28 mouse cellular contexts compared by ENCODE assay signal in the genomic region with DNA sequence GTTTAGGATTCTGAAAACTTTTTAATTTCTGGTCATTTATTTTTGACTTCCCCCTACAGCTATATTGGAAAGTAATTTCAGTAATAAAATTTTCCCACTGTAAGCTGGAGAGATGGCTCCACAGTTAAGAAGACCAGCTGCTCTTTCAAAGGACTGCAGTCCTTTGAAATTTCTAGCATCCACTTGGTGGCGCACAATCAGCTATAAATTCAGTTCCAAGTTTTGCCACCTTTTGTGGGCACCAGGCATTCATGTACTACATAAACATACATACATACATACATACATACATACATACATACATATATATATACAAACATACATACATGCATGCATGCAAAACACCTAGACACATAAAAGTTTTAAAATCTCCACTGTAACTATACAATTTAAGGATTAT.
DNase-seq lines count a peak whose midpoint lies in the region; ATAC-seq and TF ChIP-seq lines count a peak whose summit lies in the region.
"Had no signal": no experiment of that assay in that cellular context is flagged by ENCODE, and none has a peak within 500 bp of the region (broad histone marks: within the 10 kb centered on the region; RNA-seq: fewer than 3 reads in every experiment).

No protein-coding gene starts in this region.

- H3K27me3 ChIP-seq in forebrain, embryonic 14.5 days (replicated peaks; ENCODE audit: control insufficient read depth, insufficient read depth, low read length): no peaks in the 10 kb centered on the region
- no peaks in the 10 kb centered on the region for H3K27me3 ChIP-seq in forebrain, embryonic 12.5 days
- H3K27me3 ChIP-seq in midbrain, embryonic 14.5 days (ENCODE audit: control insufficient read depth, insufficient read depth, low read length): peaks cover 3% of the 10 kb centered on the region; the same call in 1 of the 2 replicates
- H3K27me3 ChIP-seq in midbrain, embryonic 10.5 days (ENCODE audit: low read depth, poor library complexity, severe bottlenecking): peaks cover 7% of the 10 kb centered on the region; the same call in 1 of the 2 replicates
- H3K27me3 ChIP-seq: embryonic facial prominence, embryonic 15.5 days; forebrain, embryonic 13.5 days; hindbrain, embryonic 12.5 days; liver, embryonic 13.5 days had no signal

- peak; percentile 10 for DNase-seq in forebrain, embryonic 14.5 days (ENCODE audit: low spot score)
- no peak for DNase-seq in layer of hippocampus, adult 2 months (ENCODE audit: low spot score in 2 of 2)
- DNase-seq in layer of hippocampus, postnatal 10 days (ENCODE audit: low spot score in 2 of 2): no peak
- peak; percentile 40 for DNase-seq in midbrain, embryonic 14.5 days
- no peak for DNase-seq in midbrain, embryonic 10.5 days (ENCODE audit: low spot score)
- DNase-seq: adrenal gland, adult 8-10 months; cerebellum, adult 8-10 months; gastrocnemius, adult 2 months; gastrocnemius, postnatal 36 days; heart, adult 18-20 months; heart, postnatal 36 days; kidney, adult 18-20 months; kidney, postnatal 14 days; left cerebral cortex, postnatal 4 days; liver, embryonic 13.5 days; lung, adult 2 months; right cerebral cortex, postnatal 25 days; thymus, adult 18-20 months; thymus, postnatal 36 days had no signal

- no peak overlapping the region for H3K27ac ChIP-seq in forebrain, embryonic 14.5 days (ENCODE audit: low read depth, low read length)
- no peak overlapping the region for H3K27ac ChIP-seq in forebrain, embryonic 12.5 days
- no peak overlapping the region for H3K27ac ChIP-seq in layer of hippocampus, adult 2 months
- H3K27ac ChIP-seq in midbrain, embryonic 14.5 days (replicated peaks; ENCODE audit: low read depth, low read length): no peak overlapping the region
- H3K27ac ChIP-seq in midbrain, embryonic 10.5 days (replicated peaks): no peak overlapping the region
- H3K27ac ChIP-seq in cortical plate, adult 2 months (ENCODE audit: insufficient read depth, low read length): no peak overlapping the region
- H3K27ac ChIP-seq: embryonic facial prominence, embryonic 10.5 days; embryonic facial prominence, embryonic 15.5 days; forebrain, embryonic 13.5 days; gastrocnemius, adult 2 months; hindbrain, embryonic 12.5 days; liver, embryonic 13.5 days; midbrain, embryonic 12.5 days had no signal

- WGBS in forebrain, embryonic 14.5 days: 72% methylated on average over 1 of the region's 1 CpGs
- 81% methylated on average over 1 of the region's 1 CpGs for WGBS in forebrain, embryonic 12.5 days
- WGBS in midbrain, embryonic 14.5 days: 82% methylated on average over 1 of the region's 1 CpGs
- 94% methylated on average over 1 of the region's 1 CpGs for WGBS in midbrain, embryonic 10.5 days

- no peak overlapping the region for H3K4me2 ChIP-seq in forebrain, embryonic 14.5 days (ENCODE audit: low read length)
- H3K4me2 ChIP-seq in forebrain, embryonic 12.5 days: no peak overlapping the region
- no peak overlapping the region for H3K4me2 ChIP-seq in midbrain, embryonic 14.5 days (ENCODE audit: low read length)
- H3K4me2 ChIP-seq: embryonic facial prominence, embryonic 15.5 days; forebrain, embryonic 13.5 days; heart, embryonic 11.5 days; hindbrain, embryonic 12.5 days; liver, embryonic 13.5 days; midbrain, embryonic 12.5 days had no signal

- ATAC-seq in forebrain, embryonic 14.5 days: no peak
- ATAC-seq in forebrain, embryonic 12.5 days (ENCODE audit: low FRiP score): no peak
- ATAC-seq in midbrain, embryonic 14.5 days (ENCODE audit: low FRiP score, low TSS enrichment): no peak
- ATAC-seq in CD4-positive, CD25-positive, alpha-beta regulatory T cell, adult 4 months: no peak
- ATAC-seq: forebrain, embryonic 13.5 days had no signal

- peak; percentile 73 for TF ChIP-seq CTCF in layer of hippocampus, adult 2 months (conservative IDR thresholded peaks at IDR 0.05)
- TF ChIP-seq CTCF in cortical plate, adult 2 months (IDR thresholded peaks at IDR 0.05; ENCODE audit: extremely low read depth, insufficient read depth, low read length): 0 out of 2 replicates have a peak, but pooled peaks have one; percentile 13

- H3K9me3 ChIP-seq in forebrain, embryonic 14.5 days (replicated peaks; ENCODE audit: control insufficient read depth, low read length): no peaks in the 10 kb centered on the region
- no peaks in the 10 kb centered on the region for H3K9me3 ChIP-seq in forebrain, embryonic 12.5 days
- H3K9me3 ChIP-seq in midbrain, embryonic 14.5 days (ENCODE audit: control insufficient read depth, low read length): no peaks in the 10 kb centered on the region
- H3K9me3 ChIP-seq in midbrain, embryonic 10.5 days (replicated peaks): no peaks in the 10 kb centered on the region
- H3K9me3 ChIP-seq: embryonic facial prominence, embryonic 10.5 days; embryonic facial prominence, embryonic 15.5 days; forebrain, embryonic 13.5 days; hindbrain, embryonic 12.5 days; liver, embryonic 13.5 days; midbrain, embryonic 12.5 days had no signal

- no peak overlapping the region for H3K9ac ChIP-seq in forebrain, embryonic 14.5 days (ENCODE audit: low read length)
- no peak overlapping the region for H3K9ac ChIP-seq in forebrain, embryonic 12.5 days
- no peak overlapping the region for H3K9ac ChIP-seq in midbrain, embryonic 14.5 days (replicated peaks; ENCODE audit: low read length)
- H3K9ac ChIP-seq: embryonic facial prominence, embryonic 15.5 days; forebrain, embryonic 13.5 days; hindbrain, embryonic 12.5 days; liver, embryonic 13.5 days; midbrain, embryonic 12.5 days had no signal

- H3K36me3 ChIP-seq in forebrain, embryonic 14.5 days (ENCODE audit: control insufficient read depth, insufficient read depth, low read length): no peaks in the 10 kb centered on the region
- no peaks in the 10 kb centered on the region for H3K36me3 ChIP-seq in forebrain, embryonic 12.5 days (replicated peaks)
- no peaks in the 10 kb centered on the region for H3K36me3 ChIP-seq in midbrain, embryonic 14.5 days (ENCODE audit: control insufficient read depth, insufficient read depth, low read length)
- no peaks in the 10 kb centered on the region for H3K36me3 ChIP-seq in midbrain, embryonic 10.5 days
- H3K36me3 ChIP-seq: embryonic facial prominence, embryonic 10.5 days; embryonic facial prominence, embryonic 15.5 days; hindbrain, embryonic 12.5 days; liver, embryonic 13.5 days; midbrain, embryonic 12.5 days had no signal

- no peaks in the 10 kb centered on the region for H3K4me1 ChIP-seq in forebrain, embryonic 14.5 days (ENCODE audit: control insufficient read depth, insufficient read depth, low read length)
- H3K4me1 ChIP-seq in forebrain, embryonic 12.5 days: peaks cover 5% of the 10 kb centered on the region
- no peaks in the 10 kb centered on the region for H3K4me1 ChIP-seq in midbrain, embryonic 14.5 days (ENCODE audit: control insufficient read depth, insufficient read depth, low read length)
- H3K4me1 ChIP-seq in midbrain, embryonic 10.5 days: peaks cover 7% of the 10 kb centered on the region
- H3K4me1 ChIP-seq in cortical plate, adult 2 months (ENCODE audit: control insufficient read depth, insufficient read depth, low read length): no peaks in the 10 kb centered on the region
- H3K4me1 ChIP-seq: embryonic facial prominence, embryonic 10.5 days; embryonic facial prominence, embryonic 15.5 days; hindbrain, embryonic 12.5 days; liver, embryonic 13.5 days had no signal

- no peak for TF ChIP-seq POLR2A in cortical plate, adult 2 months (IDR thresholded peaks at IDR 0.05; ENCODE audit: extremely low read depth, insufficient read depth, low read length)

- no peak overlapping the region for H3K4me3 ChIP-seq in forebrain, embryonic 14.5 days (ENCODE audit: low read depth, low read length)
- H3K4me3 ChIP-seq in forebrain, embryonic 12.5 days (replicated peaks): no peak overlapping the region
- H3K4me3 ChIP-seq in layer of hippocampus, adult 2 months: no peak overlapping the region
- no peak overlapping the region for H3K4me3 ChIP-seq in midbrain, embryonic 14.5 days (replicated peaks; ENCODE audit: low read depth, low read length)
- H3K4me3 ChIP-seq in midbrain, embryonic 10.5 days: no peak overlapping the region
- H3K4me3 ChIP-seq in cortical plate, adult 2 months (ENCODE audit: insufficient read depth, low read length): no peak overlapping the region
- H3K4me3 ChIP-seq: embryonic facial prominence, embryonic 10.5 days; embryonic facial prominence, embryonic 15.5 days; forebrain, embryonic 13.5 days; gastrocnemius, adult 2 months; hindbrain, embryonic 12.5 days; liver, embryonic 13.5 days; midbrain, embryonic 12.5 days had no signal

Comparison
In these comparisons a context has a peak if more than half of its experiments do, and no peak if none do; other contexts are left out.
1. DNase-seq: peak in forebrain, embryonic 14.5 days (single experiment) and midbrain, embryonic 14.5 days (single experiment); none in layer of hippocampus, adult 2 months (0 of 2), layer of hippocampus, postnatal 10 days (0 of 2) and midbrain, embryonic 10.5 days (single experiment).